Mouse (Mus musculus) midbrain, embryonic 13.5 days (tissue): Measurements from ENCODE around the gene Olfr279. TPM values are rescaled to one million over a fixed set of nuclear protein-coding genes. Genes with fewer than 3 reads are reported as not detected.

Source experiments
- ATAC-seq: fragments of 200-750 bp; cut with Nextera tagmentation; 2 replicates; pipeline ENCODE4 v1.8.0; 2017; ENCODE audit warnings: mild to moderate bottlenecking, moderate TSS enrichment, moderate library complexity
- H3K27ac ChIP-seq: fragments of 300-500 bp; sonication (generic); 2 replicates; pipeline ENCODE4 v1.5.1; 2015; ENCODE audit warnings: inconsistent platforms, mild to moderate bottlenecking, moderate library complexity
- H3K27me3 ChIP-seq: fragments of 300-500 bp; sonication (generic); 2 replicates; pipeline ENCODE4 v1.6.1; 2015; ENCODE audit warnings: mild to moderate bottlenecking, inconsistent platforms
- H3K36me3 ChIP-seq: fragments of 300-500 bp; sonication (generic); 2 replicates; pipeline ENCODE4 v1.6.1; 2015; ENCODE audit warnings: mild to moderate bottlenecking, inconsistent platforms
- H3K4me1 ChIP-seq: fragments of 300-500 bp; sonication (generic); replicated peaks from 2 replicates; pipeline ENCODE4 v1.6.1; 2015; ENCODE audit warnings: inconsistent platforms
- H3K4me2 ChIP-seq: fragments of 300-500 bp; sonication (generic); replicated peaks from 2 replicates; pipeline ENCODE4 v1.6.1; 2015; ENCODE audit warnings: moderate library complexity, mild to moderate bottlenecking, inconsistent platforms
- H3K4me3 ChIP-seq: fragments of 300-500 bp; sonication (generic); replicated peaks from 2 replicates; pipeline ENCODE4 v1.5.1; 2015; ENCODE audit warnings: mild to moderate bottlenecking, inconsistent platforms
- H3K9ac ChIP-seq: fragments of 300-500 bp; sonication (generic); replicated peaks from 2 replicates; pipeline ENCODE4 v1.6.1; 2015; ENCODE audit warnings: mild to moderate bottlenecking, inconsistent platforms
- H3K9me3 ChIP-seq: fragments of 300-500 bp; sonication (generic); 2 replicates; pipeline ENCODE4 v1.6.1; 2016; ENCODE audit warnings: mild to moderate bottlenecking, inconsistent platforms
- WGBS: fragments of 180-500 bp; shearing (Covaris S2); methylation state at CpG from one replicate; pipeline ENCODE4 v1.1.7; 2015; 5-methylcytosine and 5-hydroxymethylcytosine counted together
- polyA plus RNA-seq: library from polyadenylated mRNA; unstranded; fragments of >200 nt; fragmentation: Nextera tagmentation; extraction: Ambion mirVana; gene quantifications from 2 replicates; pipeline ENCODE4 v1.2.1, GENCODE M21; 2015

The Olfr279 gene
- polyA plus RNA-seq, 1 experiment from 2014 or later: not detected

- no peak overlapping the region for H3K4me3 ChIP-seq
- no peak overlapping the region for H3K4me2 ChIP-seq
- H3K27ac ChIP-seq: no peak overlapping the region
- H3K27me3 ChIP-seq: no peaks in the 10 kb centered on the region
- 0 out of 2 replicates have a peak, but pooled peaks cover 3% of the 10 kb centered on the region for H3K9me3 ChIP-seq
- 95% methylated on average over 8 of the region's 8 CpGs for WGBS
- ATAC-seq: no peak
- no peaks in the 10 kb centered on the region for H3K36me3 ChIP-seq
- no peaks in the 10 kb centered on the region for H3K4me1 ChIP-seq
- no peak overlapping the region for H3K9ac ChIP-seq
These were observed 5.7 kb upstream of the Olfr279 start for GRCm38 (mm10) chr15:98486433-98487021.

GRCm38 (mm10) chr15:98491332-98491731 lies 870 bp upstream of the Olfr279 start:
- ATAC-seq: no peak
- Histone ChIP-seq H3K36me3 (no peaks in the 10 kb centered on the region), H3K9ac (no peak overlapping the region), H3K9me3 (0 out of 2 replicates have a peak, but pooled peaks cover 3% of the 10 kb centered on the region), H3K27me3 (no peaks in the 10 kb centered on the region), H3K4me1 (no peaks in the 10 kb centered on the region), H3K4me3 (no peak overlapping the region), H3K4me2 (no peak overlapping the region), H3K27ac (no peak overlapping the region)
- WGBS: 87% methylated on average over 2 of the region's 2 CpGs

- no peak overlapping the region for H3K9ac ChIP-seq
- H3K4me3 ChIP-seq: no peak overlapping the region
- H3K27me3 ChIP-seq: no peaks in the 10 kb centered on the region
- H3K36me3 ChIP-seq: no peaks in the 10 kb centered on the region
- no peak for ATAC-seq
- H3K4me2 ChIP-seq: no peak overlapping the region
- H3K9me3 ChIP-seq: no peaks in the 10 kb centered on the region
- H3K4me1 ChIP-seq: no peaks in the 10 kb centered on the region
- 93% methylated on average over 17 of the region's 17 CpGs for WGBS
- no peak overlapping the region for H3K27ac ChIP-seq
These were observed 5.4 kb downstream of the Olfr279 start for GRCm38 (mm10) chr15:98497631-98498030.

GRCm38 (mm10) chr15:98503317-98503716 lies 11.1 kb downstream of the Olfr279 start:
- H3K4me2 ChIP-seq: no peak overlapping the region
- H3K27ac ChIP-seq: no peak overlapping the region
- H3K9me3 ChIP-seq: no peaks in the 10 kb centered on the region
- H3K4me3 ChIP-seq: no peak overlapping the region
- ATAC-seq: no peak
- WGBS: 78% methylated on average over 3 of the region's 3 CpGs
- H3K36me3 ChIP-seq: no peaks in the 10 kb centered on the region
- H3K27me3 ChIP-seq: no peaks in the 10 kb centered on the region
- no peaks in the 10 kb centered on the region for H3K4me1 ChIP-seq
- H3K9ac ChIP-seq: no peak overlapping the region

- no peak for ATAC-seq
- Histone ChIP-seq H3K9me3 (no peaks in the 10 kb centered on the region), H3K4me1 (no peaks in the 10 kb centered on the region), H3K36me3 (no peaks in the 10 kb centered on the region), H3K27me3 (no peaks in the 10 kb centered on the region), H3K27ac (no peak overlapping the region), H3K9ac (no peak overlapping the region), H3K4me3 (no peak overlapping the region), H3K4me2 (0 out of 2 replicates have a peak overlapping the region, but pooled peaks have one; percentile 3)
- WGBS: 13% methylated on average over 18 of the region's 18 CpGs
These were observed 12.3 kb downstream of the Olfr279 start for GRCm38 (mm10) chr15:98504514-98504913.

- H3K9ac ChIP-seq: no peak overlapping the region
- WGBS: 89% methylated on average over 9 of the region's 9 CpGs
- H3K27ac ChIP-seq: no peak overlapping the region
- no peak for ATAC-seq
- no peak overlapping the region for H3K4me3 ChIP-seq
- H3K9me3 ChIP-seq: no peaks in the 10 kb centered on the region
- H3K36me3 ChIP-seq: no peaks in the 10 kb centered on the region
- no peak overlapping the region for H3K4me2 ChIP-seq
- no peaks in the 10 kb centered on the region for H3K27me3 ChIP-seq
- peaks cover 8% of the 10 kb centered on the region for H3K4me1 ChIP-seq
These were observed 14.2 kb downstream of the Olfr279 start for GRCm38 (mm10) chr15:98506253-98506957.

GRCm38 (mm10) chr15:98507321-98507720 lies 15.1 kb downstream of the Olfr279 start:
- no peaks in the 10 kb centered on the region for H3K27me3 ChIP-seq
- H3K4me2 ChIP-seq: no peak overlapping the region
- H3K9me3 ChIP-seq: no peaks in the 10 kb centered on the region
- H3K27ac ChIP-seq: no peak overlapping the region
- H3K9ac ChIP-seq: no peak overlapping the region
- peaks cover 8% of the 10 kb centered on the region for H3K4me1 ChIP-seq
- no peak overlapping the region for H3K4me3 ChIP-seq
- no peaks in the 10 kb centered on the region for H3K36me3 ChIP-seq
- no peak for ATAC-seq
- WGBS: 95% methylated on average over 6 of the region's 6 CpGs

GRCm38 (mm10) chr15:98509387-98509786 lies 17.2 kb downstream of the Olfr279 start:
- Histone ChIP-seq H3K27ac (no peak overlapping the region), H3K4me1 (peaks cover 8% of the 10 kb centered on the region), H3K9ac (no peak overlapping the region), H3K4me3 (no peak overlapping the region), H3K36me3 (no peaks in the 10 kb centered on the region), H3K9me3 (no peaks in the 10 kb centered on the region), H3K27me3 (no peaks in the 10 kb centered on the region), H3K4me2 (no peak overlapping the region)
- no peak for ATAC-seq
- WGBS: 47% methylated on average over 2 of the region's 2 CpGs

GRCm38 (mm10) chr15:98510438-98511385 lies 18.5 kb downstream of the Olfr279 start:
- H3K4me3 ChIP-seq: peak overlapping the region; percentile 22; the same call in 1 of the 2 replicates
- WGBS: 31% methylated on average over 25 of the region's 25 CpGs
- peak overlapping the region; percentile 51 for H3K4me2 ChIP-seq
- ATAC-seq: peak; percentile 50
- no peak overlapping the region for H3K27ac ChIP-seq
- peaks cover 5% of the 10 kb centered on the region; the same call in 1 of the 2 replicates for H3K36me3 ChIP-seq
- 0 out of 2 replicates have a peak overlapping the region, but pooled peaks have one; percentile 28 for H3K9ac ChIP-seq
- no peaks in the 10 kb centered on the region for H3K27me3 ChIP-seq
- H3K4me1 ChIP-seq: peaks cover 8% of the 10 kb centered on the region
- H3K9me3 ChIP-seq: no peaks in the 10 kb centered on the region

GRCm38 (mm10) chr15:98511386-98511928 lies 19.3 kb downstream of the Olfr279 start:
- no peak for ATAC-seq
- 52% methylated on average over 13 of the region's 13 CpGs for WGBS
- peak overlapping the region; percentile 51; the same call in 1 of the 2 replicates for H3K4me2 ChIP-seq

GRCm38 (mm10) chr15:98512232-98512631 lies 20.0 kb downstream of the Olfr279 start:
- H3K9ac ChIP-seq: no peak overlapping the region
- no peaks in the 10 kb centered on the region for H3K9me3 ChIP-seq
- no peak overlapping the region for H3K4me2 ChIP-seq
- no peak overlapping the region for H3K27ac ChIP-seq
- H3K4me3 ChIP-seq: no peak overlapping the region
- 57% methylated on average over 8 of the region's 8 CpGs for WGBS
- H3K36me3 ChIP-seq: peaks cover 10% of the 10 kb centered on the region; the same call in 1 of the 2 replicates
- no peak for ATAC-seq
- H3K27me3 ChIP-seq: no peaks in the 10 kb centered on the region
- peaks cover 8% of the 10 kb centered on the region for H3K4me1 ChIP-seq

More at GRCm38 (mm10) chr15:98511386-98511928, 19.3 kb downstream of the Olfr279 start:
- no peak overlapping the region for H3K4me3 ChIP-seq
- peaks cover 10% of the 10 kb centered on the region; the same call in 1 of the 2 replicates for H3K36me3 ChIP-seq
- no peak overlapping the region for H3K9ac ChIP-seq
- H3K27ac ChIP-seq: no peak overlapping the region
- peaks cover 8% of the 10 kb centered on the region for H3K4me1 ChIP-seq
- H3K27me3 ChIP-seq: no peaks in the 10 kb centered on the region
- no peaks in the 10 kb centered on the region for H3K9me3 ChIP-seq
